Mouse (Mus musculus) C2C12 (cell line): Measurements from ENCODE around the gene Rasgrp3. TPM values are rescaled to one million over a fixed set of nuclear protein-coding genes. Genes with fewer than 3 reads are reported as not detected.

Experiments
- H3K27me3 ChIP-seq: one replicate; pipeline ENCODE4 v1.6.1; 2011; ENCODE audit not compliant: control insufficient read depth, insufficient read depth, insufficient read length
- H3K36me3 ChIP-seq: one replicate; pipeline ENCODE4 v1.6.1; 2011; ENCODE audit not compliant: control insufficient read depth, insufficient read depth
- H3K4me3 ChIP-seq: one replicate; pipeline ENCODE4 v1.5.1; 2011; ENCODE audit warnings: mild to moderate bottlenecking, control low read depth; ENCODE audit not compliant: poor library complexity, insufficient read depth, severe bottlenecking
- H3K79me2 ChIP-seq: one replicate; pipeline ENCODE4 v1.6.1; 2011; ENCODE audit not compliant: control insufficient read depth, insufficient read depth
- H3K79me3 ChIP-seq: one replicate; pipeline ENCODE4 v1.6.1; 2011; ENCODE audit warnings: low read depth, control low read depth
- H3ac ChIP-seq: one replicate; pipeline ENCODE3; 2011; ENCODE audit warnings: low read depth; ENCODE audit not compliant: control insufficient read depth, insufficient read length
- CEBPB ChIP-seq: IDR thresholded peaks from one replicate; pipeline ENCODE4 v1.6.1; 2011; ENCODE audit warnings: low read depth, mild to moderate bottlenecking, control low read depth, moderate library complexity
- CTCF ChIP-seq: IDR thresholded peaks from one replicate; pipeline ENCODE4 v1.5.1; 2011; ENCODE audit not compliant: control insufficient read depth, insufficient read depth, insufficient read length
- FOSL1 ChIP-seq: IDR thresholded peaks from one replicate; pipeline ENCODE4 v1.8.0; 2011; ENCODE audit warnings: mild to moderate bottlenecking, low read length; ENCODE audit not compliant: poor library complexity, insufficient read depth, severe bottlenecking
- MAX ChIP-seq: IDR thresholded peaks from one replicate; pipeline ENCODE4 v1.6.1; 2011; ENCODE audit warnings: mild to moderate bottlenecking, control low read depth
- MYOD1 ChIP-seq: IDR thresholded peaks from one replicate; pipeline ENCODE4 v1.6.1; 2011; ENCODE audit warnings: low read depth; ENCODE audit not compliant: control insufficient read depth, insufficient read length
- MYOG ChIP-seq: IDR thresholded peaks from one replicate; pipeline ENCODE4 v1.6.1; 2011; ENCODE audit not compliant: control insufficient read depth, insufficient read length; ENCODE audit errors: extremely low read depth
- USF1 ChIP-seq: IDR thresholded peaks from one replicate; pipeline ENCODE4 v1.6.1; 2011; ENCODE audit warnings: low read depth, mild to moderate bottlenecking, control low read depth, moderate library complexity
- polyA plus RNA-seq: library from polyadenylated mRNA; unstranded; fragments of >200 nt; fragmentation: generic; extraction: Trizol; gene quantifications from one replicate; pipeline ENCODE4 v1.2.1, GENCODE M21; 2012; ENCODE audit warnings: missing spikeins

Rasgrp3 gene
- polyA plus RNA-seq, 1 experiment, result 0.05 TPM

- Histone ChIP-seq H3K4me3 (no peak overlapping the region), H3K79me3 (no peaks in the 10 kb centered on the region), H3K36me3 (no peaks in the 10 kb centered on the region), H3ac (no peak overlapping the region), H3K79me2 (no peaks in the 10 kb centered on the region), H3K27me3 (peaks cover 9% of the 10 kb centered on the region)
- TF ChIP-seq CEBPB, result no peak
- no peak for TF ChIP-seq MAX
- TF ChIP-seq MYOD1, result no peak
- no peak for TF ChIP-seq FOSL1
These were observed 85.6 kb downstream of the Rasgrp3 start for GRCm38 (mm10) chr17:75521236-75521842.

DNA sequence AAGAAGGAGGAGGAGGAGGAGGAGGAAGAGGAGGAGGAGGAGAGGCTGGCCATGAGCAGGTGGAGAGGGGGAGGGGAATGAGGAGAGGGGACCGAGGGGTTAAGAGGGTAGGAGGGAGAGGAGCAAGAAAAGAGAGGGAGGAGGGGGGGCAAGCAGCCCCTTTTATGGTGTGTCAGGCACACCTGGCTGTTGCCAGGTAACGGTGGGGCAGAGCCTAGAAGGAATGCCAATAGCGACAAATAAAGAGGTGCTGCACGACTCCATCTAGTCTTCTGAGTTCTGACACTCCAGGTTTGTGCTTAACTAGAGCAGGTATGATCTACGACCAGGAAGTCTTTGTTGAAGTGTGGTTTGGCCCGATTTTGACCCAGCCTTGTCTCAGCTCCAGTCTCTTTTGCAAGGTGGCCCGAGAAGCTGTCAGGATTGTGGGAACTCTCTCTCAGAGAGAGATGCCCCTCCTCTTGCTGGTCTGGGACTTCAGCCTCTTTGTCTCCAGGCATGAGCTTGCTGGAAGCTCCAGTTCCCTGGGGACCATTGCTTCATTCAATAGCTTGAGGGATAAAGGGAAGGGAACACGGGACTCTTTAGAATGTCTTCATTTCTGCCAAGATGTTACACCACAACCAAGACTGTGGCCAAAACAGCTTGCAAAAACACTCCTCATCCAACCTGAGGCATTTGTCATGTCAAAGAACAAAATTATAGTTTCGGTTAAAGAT, 86.8 kb downstream of the Rasgrp3 start:
- no peaks in the 10 kb centered on the region for H3K79me2 ChIP-seq
- TF ChIP-seq CEBPB (no peak), MYOG (no peak), FOSL1 (no peak), USF1 (no peak), MAX (no peak), MYOD1 (no peak), CTCF (no peak)
- no peak overlapping the region for H3ac ChIP-seq
- no peaks in the 10 kb centered on the region for H3K79me3 ChIP-seq
- H3K4me3 ChIP-seq, result no peak overlapping the region
- H3K27me3 ChIP-seq, result peaks cover 9% of the 10 kb centered on the region
- no peaks in the 10 kb centered on the region for H3K36me3 ChIP-seq

DNA sequence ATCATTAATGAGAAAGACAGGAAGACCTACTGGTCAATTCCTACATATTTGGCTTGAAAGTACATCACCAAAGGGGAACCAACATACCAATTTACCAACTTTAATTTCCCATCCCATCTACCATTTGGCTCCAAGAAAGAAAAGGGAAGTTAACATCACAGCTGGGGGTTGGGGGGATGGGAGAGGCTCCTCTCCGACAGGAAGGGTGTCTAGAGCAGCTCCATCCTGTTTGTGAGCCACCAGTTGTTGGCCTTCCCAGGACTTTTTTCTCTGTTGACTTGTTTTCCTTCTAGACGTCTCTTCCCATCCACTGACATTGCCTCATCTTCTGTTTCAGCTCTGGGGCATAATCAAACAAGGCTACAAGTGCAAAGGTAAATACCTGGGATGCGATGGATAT, 88.1 kb downstream of the Rasgrp3 start:
- Histone ChIP-seq H3K36me3 (no peaks in the 10 kb centered on the region), H3ac (no peak overlapping the region), H3K27me3 (no peaks in the 10 kb centered on the region), H3K79me3 (no peaks in the 10 kb centered on the region), H3K4me3 (no peak overlapping the region), H3K79me2 (no peaks in the 10 kb centered on the region)
- TF ChIP-seq FOSL1 (no peak), MAX (no peak)

- no peaks in the 10 kb centered on the region for H3K27me3 ChIP-seq
- H3K79me3 ChIP-seq, result no peaks in the 10 kb centered on the region
- H3K36me3 ChIP-seq, result no peaks in the 10 kb centered on the region
- no peaks in the 10 kb centered on the region for H3K79me2 ChIP-seq
- H3K4me3 ChIP-seq, result no peak overlapping the region
- no peak overlapping the region for H3ac ChIP-seq
- no peak for TF ChIP-seq MYOD1
- TF ChIP-seq CEBPB, result no peak
- no peak for TF ChIP-seq FOSL1
- TF ChIP-seq MYOG, result no peak
- TF ChIP-seq USF1, result no peak
- no peak for TF ChIP-seq CTCF
- no peak for TF ChIP-seq MAX
These were observed 90.7 kb downstream of the Rasgrp3 start for GRCm38 (mm10) chr17:75526411-75526810.

GRCm38 (mm10) chr17:75529222-75529935, 93.7 kb downstream of the Rasgrp3 start:
- Histone ChIP-seq H3ac (no peak overlapping the region), H3K36me3 (peaks cover 2% of the 10 kb centered on the region), H3K79me2 (no peaks in the 10 kb centered on the region), H3K79me3 (no peaks in the 10 kb centered on the region), H3K4me3 (no peak overlapping the region), H3K27me3 (no peaks in the 10 kb centered on the region)
- no peak for TF ChIP-seq USF1
- no peak for TF ChIP-seq MYOD1
- TF ChIP-seq CTCF, result no peak

DNA sequence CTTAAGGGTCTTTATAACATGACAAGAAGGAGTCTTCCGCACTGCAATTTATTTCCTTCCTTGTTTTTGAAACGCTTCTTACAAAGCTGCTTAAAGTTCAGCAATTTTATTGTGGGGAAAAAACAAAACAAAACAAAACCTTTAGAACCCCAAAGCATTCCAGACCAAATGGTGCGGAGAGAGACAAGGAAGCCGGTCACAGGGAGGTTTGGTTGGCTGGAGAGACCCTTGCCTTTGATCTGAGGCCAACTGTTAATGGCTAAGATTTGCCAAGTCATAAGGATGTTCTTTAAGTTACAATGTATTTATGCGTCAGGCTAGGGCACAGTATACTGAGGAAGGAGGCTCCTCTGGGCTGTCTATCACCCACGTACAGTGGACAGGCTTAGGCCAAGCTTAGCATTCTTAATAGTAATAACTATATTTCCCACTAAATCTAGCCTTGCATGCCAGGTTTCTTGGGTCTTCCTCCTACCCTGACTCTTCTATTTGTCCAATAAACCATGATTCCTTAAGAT, 96.8 kb downstream of the Rasgrp3 start:
- H3K36me3 ChIP-seq, result peaks cover 21% of the 10 kb centered on the region
- TF ChIP-seq MYOD1 (no peak), MAX (no peak), MYOG (no peak), USF1 (no peak), CTCF (no peak), FOSL1 (no peak), CEBPB (no peak)
- no peak overlapping the region for H3K4me3 ChIP-seq
- H3K27me3 ChIP-seq, result no peaks in the 10 kb centered on the region
- no peaks in the 10 kb centered on the region for H3K79me2 ChIP-seq
- H3K79me3 ChIP-seq, result no peaks in the 10 kb centered on the region
- no peak overlapping the region for H3ac ChIP-seq
